Mouse (Mus musculus) limb, embryonic 12.5 days (tissue): ENCODE data around the gene Otop3. TPM values are rescaled to one million over a fixed set of nuclear protein-coding genes. Genes with fewer than 3 reads are reported as not detected.
A peak's percentile ranks its signal among the peaks of the same experiment; 100 is the strongest.

Experiments used
- ATAC-seq: fragments of 200-750 bp; cut with Nextera tagmentation; 2 replicates; pipeline ENCODE4 v1.8.0; 2017; ENCODE audit warnings: low read depth, moderate TSS enrichment; ENCODE audit not compliant: insufficient number of reproducible peaks, insufficient read depth, low FRiP score, low TSS enrichment
- H3K27ac ChIP-seq: fragments of 300-500 bp; sonication (generic); 2 replicates; pipeline ENCODE4 v1.5.1; 2016; ENCODE audit warnings: mild to moderate bottlenecking, moderate library complexity
- H3K27me3 ChIP-seq: fragments of 300-500 bp; sonication (generic); 2 replicates; pipeline ENCODE4 v1.6.1; 2016; ENCODE audit warnings: mild to moderate bottlenecking, moderate library complexity
- H3K36me3 ChIP-seq: fragments of 300-500 bp; sonication (generic); 2 replicates; pipeline ENCODE4 v1.6.1; 2016; ENCODE audit warnings: mild to moderate bottlenecking, moderate library complexity
- H3K4me1 ChIP-seq: fragments of 300-500 bp; sonication (generic); replicated peaks from 2 replicates; pipeline ENCODE4 v1.6.1; 2016
- H3K4me2 ChIP-seq: fragments of 300-500 bp; sonication (generic); 2 replicates; pipeline ENCODE4 v1.6.1; 2016; ENCODE audit warnings: mild to moderate bottlenecking, moderate library complexity
- H3K4me3 ChIP-seq: fragments of 300-500 bp; sonication (generic); replicated peaks from 2 replicates; pipeline ENCODE4 v1.5.1; 2016; ENCODE audit warnings: mild to moderate bottlenecking
- H3K9ac ChIP-seq: fragments of 300-500 bp; sonication (generic); replicated peaks from 2 replicates; pipeline ENCODE4 v1.6.1; 2016; ENCODE audit warnings: mild to moderate bottlenecking, moderate library complexity
- H3K9me3 ChIP-seq: fragments of 300-500 bp; sonication (generic); 2 replicates; pipeline ENCODE4 v1.6.1; 2016; ENCODE audit warnings: mild to moderate bottlenecking, moderate library complexity
- WGBS: fragments of 180-500 bp; shearing (Covaris S2); methylation state at CpG from one replicate; pipeline ENCODE4 v1.1.7; 2016; 5-methylcytosine and 5-hydroxymethylcytosine counted together
- polyA plus RNA-seq: library from polyadenylated mRNA; unstranded; fragments of >200 nt; fragmentation: Nextera tagmentation; extraction: Ambion mirVana; gene quantifications from 2 replicates; pipeline ENCODE4 v1.2.1, GENCODE M21; 2016

Otop3 gene
- not detected in 2 replicates for polyA plus RNA-seq

- WGBS = 6% methylated on average over 29 of the region's 29 CpGs
- H3K4me3 ChIP-seq = peak within 1 kb of the TSS; percentile 16; the same call in 1 of the 2 replicates
- H3K9me3 ChIP-seq = no peaks in the 10 kb centered on the region
- no peak for ATAC-seq
- H3K27ac ChIP-seq = no peak within 1 kb of the TSS
- H3K36me3 ChIP-seq = no peaks in the 10 kb centered on the region
- H3K9ac ChIP-seq = no peak within 1 kb of the TSS
- peaks cover 85% of the 10 kb centered on the region for H3K27me3 ChIP-seq
- H3K4me1 ChIP-seq = peaks cover 6% of the 10 kb centered on the region; the same call in 1 of the 2 replicates
- peak within 1 kb of the TSS; percentile 37 for H3K4me2 ChIP-seq
These were observed at the start of gene Otop3 for GRCm38 (mm10) chr11:115334531-115334930. Otop3 (plus strand) TSS chr11:115334731.

- Histone ChIP-seq H3K27ac (no peak overlapping the region), H3K4me3 (no peak overlapping the region), H3K9me3 (no peaks in the 10 kb centered on the region), H3K36me3 (no peaks in the 10 kb centered on the region), H3K9ac (no peak overlapping the region), H3K4me2 (no peak overlapping the region), H3K4me1 (no peaks in the 10 kb centered on the region), H3K27me3 (no peaks in the 10 kb centered on the region; the same call in 1 of the 2 replicates)
- no peak for ATAC-seq
- WGBS = 62% methylated on average over 4 of the region's 4 CpGs
These were observed 49.2 kb upstream of the Otop3 start for GRCm38 (mm10) chr11:115285282-115285681.

- Histone ChIP-seq H3K4me2 (no peak overlapping the region), H3K4me3 (no peak overlapping the region), H3K27ac (no peak overlapping the region), H3K9me3 (no peaks in the 10 kb centered on the region), H3K27me3 (no peaks in the 10 kb centered on the region; the same call in 1 of the 2 replicates), H3K9ac (no peak overlapping the region), H3K36me3 (no peaks in the 10 kb centered on the region), H3K4me1 (no peaks in the 10 kb centered on the region)
- no peak for ATAC-seq
- 77% methylated on average over 19 of the region's 19 CpGs for WGBS
These were observed 48.1 kb upstream of the Otop3 start for GRCm38 (mm10) chr11:115286201-115286993.

GRCm38 (mm10) chr11:115287386-115287785 is 47.1 kb upstream of the Otop3 start:
- no peaks in the 10 kb centered on the region for H3K4me1 ChIP-seq

GRCm38 (mm10) chr11:115288305-115288704 is 46.2 kb upstream of the Otop3 start:
- ATAC-seq = no peak
- Histone ChIP-seq H3K27ac (no peak overlapping the region), H3K4me2 (no peak overlapping the region), H3K27me3 (peaks cover 4% of the 10 kb centered on the region), H3K4me3 (no peak overlapping the region), H3K9ac (no peak overlapping the region), H3K36me3 (no peaks in the 10 kb centered on the region), H3K4me1 (no peaks in the 10 kb centered on the region), H3K9me3 (no peaks in the 10 kb centered on the region)
- WGBS = 74% methylated on average over 2 of the region's 2 CpGs

More at GRCm38 (mm10) chr11:115287386-115287785, 47.1 kb upstream of the Otop3 start:
- H3K27me3 ChIP-seq = peaks cover 4% of the 10 kb centered on the region
- no peak for ATAC-seq
- no peak overlapping the region for H3K27ac ChIP-seq
- H3K4me3 ChIP-seq = no peak overlapping the region
- H3K9ac ChIP-seq = no peak overlapping the region
- 89% methylated on average over 5 of the region's 5 CpGs for WGBS
- no peaks in the 10 kb centered on the region for H3K9me3 ChIP-seq
- H3K36me3 ChIP-seq = no peaks in the 10 kb centered on the region
- no peak overlapping the region for H3K4me2 ChIP-seq

GRCm38 (mm10) chr11:115289885-115290284 is 44.6 kb upstream of the Otop3 start:
- Histone ChIP-seq H3K27me3 (peaks cover 4% of the 10 kb centered on the region), H3K9me3 (no peaks in the 10 kb centered on the region), H3K36me3 (no peaks in the 10 kb centered on the region), H3K27ac (no peak overlapping the region), H3K9ac (no peak overlapping the region), H3K4me3 (no peak overlapping the region), H3K4me1 (no peaks in the 10 kb centered on the region), H3K4me2 (no peak overlapping the region)
- 80% methylated on average over 8 of the region's 8 CpGs for WGBS
- no peak; the same call in 1 of the 2 replicates for ATAC-seq

GRCm38 (mm10) chr11:115290314-115290713 is 44.2 kb upstream of the Otop3 start:
- no peak overlapping the region for H3K9ac ChIP-seq
- peaks cover 4% of the 10 kb centered on the region for H3K27me3 ChIP-seq
- no peak overlapping the region for H3K27ac ChIP-seq
- no peak overlapping the region for H3K4me3 ChIP-seq
- H3K9me3 ChIP-seq = no peaks in the 10 kb centered on the region
- no peak overlapping the region for H3K4me2 ChIP-seq
- 79% methylated on average over 1 of the region's 1 CpGs for WGBS
- ATAC-seq = no peak
- H3K4me1 ChIP-seq = no peaks in the 10 kb centered on the region
- no peaks in the 10 kb centered on the region for H3K36me3 ChIP-seq

- no peaks in the 10 kb centered on the region for H3K36me3 ChIP-seq
- H3K27me3 ChIP-seq = peaks cover 9% of the 10 kb centered on the region
- H3K9ac ChIP-seq = no peak overlapping the region
- H3K4me3 ChIP-seq = no peak overlapping the region
- H3K4me1 ChIP-seq = no peaks in the 10 kb centered on the region
- 88% methylated on average over 6 of the region's 6 CpGs for WGBS
- no peak overlapping the region for H3K27ac ChIP-seq
- no peak overlapping the region for H3K4me2 ChIP-seq
- no peak for ATAC-seq
- H3K9me3 ChIP-seq = no peaks in the 10 kb centered on the region
These were observed 43.6 kb upstream of the Otop3 start for GRCm38 (mm10) chr11:115290919-115291318.

- Histone ChIP-seq H3K36me3 (no peaks in the 10 kb centered on the region), H3K9me3 (no peaks in the 10 kb centered on the region), H3K27me3 (peaks cover 15% of the 10 kb centered on the region), H3K4me3 (no peak overlapping the region), H3K27ac (no peak overlapping the region), H3K9ac (no peak overlapping the region), H3K4me2 (no peak overlapping the region), H3K4me1 (no peaks in the 10 kb centered on the region)
- ATAC-seq = no peak
- WGBS = 76% methylated on average over 10 of the region's 10 CpGs
These were observed 43.0 kb upstream of the Otop3 start for GRCm38 (mm10) chr11:115291503-115291902.

GRCm38 (mm10) chr11:115292631-115293375 is 41.7 kb upstream of the Otop3 start:
- ATAC-seq = no peak
- Histone ChIP-seq H3K36me3 (no peaks in the 10 kb centered on the region), H3K9me3 (no peaks in the 10 kb centered on the region), H3K4me2 (no peak overlapping the region), H3K4me3 (no peak overlapping the region), H3K27me3 (peaks cover 28% of the 10 kb centered on the region), H3K9ac (no peak overlapping the region), H3K4me1 (peaks cover 11% of the 10 kb centered on the region), H3K27ac (no peak overlapping the region)
- 67% methylated on average over 14 of the region's 14 CpGs for WGBS

GRCm38 (mm10) chr11:115295939-115296338 is 38.6 kb upstream of the Otop3 start:
- no peaks in the 10 kb centered on the region for H3K36me3 ChIP-seq
- 85% methylated on average over 11 of the region's 11 CpGs for WGBS
- peaks cover 51% of the 10 kb centered on the region for H3K27me3 ChIP-seq
- no peak overlapping the region for H3K9ac ChIP-seq
- H3K27ac ChIP-seq = no peak overlapping the region
- ATAC-seq = no peak
- no peak overlapping the region for H3K4me3 ChIP-seq
- H3K4me2 ChIP-seq = no peak overlapping the region
- 0 out of 2 replicates have a peak, but pooled peaks cover 4% of the 10 kb centered on the region for H3K9me3 ChIP-seq
- peaks cover 11% of the 10 kb centered on the region for H3K4me1 ChIP-seq
